Mouse (Mus musculus): ENCODE data around the gene Ap3b1. TPM values are rescaled to one million over a fixed set of nuclear protein-coding genes. Genes with fewer than 3 reads are reported as not detected.
A peak's percentile ranks its signal among the peaks of the same experiment; 100 is the strongest.

Gene Ap3b1
- total RNA-seq, 2 experiments from 2014 or later = 10.8 to 22.7 TPM

DNA sequence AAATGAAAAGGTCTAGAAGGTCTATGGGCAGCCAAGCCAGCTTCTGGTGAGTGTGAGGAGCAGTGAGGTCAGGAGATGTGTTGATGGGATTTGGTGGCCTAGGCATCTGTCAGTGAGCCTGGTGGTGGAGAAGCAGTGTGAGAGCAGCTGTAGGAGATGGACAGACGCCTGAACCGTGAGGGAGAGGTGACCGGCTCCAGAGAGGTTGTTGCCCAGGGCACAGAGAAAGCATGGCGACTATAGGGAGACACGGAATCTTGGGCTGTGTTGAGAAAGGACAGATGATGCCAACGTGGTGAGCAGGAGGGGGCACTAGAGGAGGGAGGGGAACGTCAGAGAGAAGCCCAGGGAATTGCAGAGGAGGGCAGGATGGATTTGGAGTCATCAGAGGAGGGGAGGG lies 13.3 kb downstream of the Ap3b1 start:
- no peak for ATAC-seq (replicated peaks; ENCODE audit: low FRiP score, poor library complexity, severe bottlenecking)

GRCm38 (mm10) chr13:94374131-94374530 lies 15.4 kb downstream of the Ap3b1 start:
- no peak for ATAC-seq (replicated peaks; ENCODE audit: low FRiP score, poor library complexity, severe bottlenecking)

GRCm38 (mm10) chr13:94375526-94376390 lies 17.0 kb downstream of the Ap3b1 start:
- no peak for ATAC-seq (replicated peaks; ENCODE audit: low FRiP score, poor library complexity, severe bottlenecking)

DNA sequence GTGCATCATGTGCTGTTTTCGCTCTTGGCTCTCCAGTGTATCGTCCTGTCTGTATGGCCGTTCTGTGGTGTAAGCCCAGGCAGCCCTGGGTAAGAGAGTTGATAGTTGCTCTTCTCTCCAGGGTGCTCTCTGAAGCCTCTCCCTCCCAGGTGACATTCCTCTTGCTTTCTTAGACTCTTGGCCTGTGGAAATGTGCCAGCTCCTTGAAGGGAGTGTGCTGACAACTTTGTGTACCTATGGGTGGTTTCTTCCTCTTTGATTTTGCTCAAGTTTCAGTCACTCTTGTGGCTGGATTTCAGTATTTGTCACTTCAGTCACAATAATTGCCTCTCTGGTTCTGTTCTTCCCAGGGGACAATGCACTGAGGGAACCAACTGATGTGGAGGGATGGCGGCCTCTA lies 20.2 kb downstream of the Ap3b1 start:
- no peak for ATAC-seq (replicated peaks; ENCODE audit: low FRiP score, poor library complexity, severe bottlenecking)

- no peak; the same call in 1 of the 2 replicates for ATAC-seq (replicated peaks; ENCODE audit: low FRiP score, poor library complexity, severe bottlenecking)
These were observed 22.7 kb downstream of the Ap3b1 start for GRCm38 (mm10) chr13:94381427-94381826.

DNA sequence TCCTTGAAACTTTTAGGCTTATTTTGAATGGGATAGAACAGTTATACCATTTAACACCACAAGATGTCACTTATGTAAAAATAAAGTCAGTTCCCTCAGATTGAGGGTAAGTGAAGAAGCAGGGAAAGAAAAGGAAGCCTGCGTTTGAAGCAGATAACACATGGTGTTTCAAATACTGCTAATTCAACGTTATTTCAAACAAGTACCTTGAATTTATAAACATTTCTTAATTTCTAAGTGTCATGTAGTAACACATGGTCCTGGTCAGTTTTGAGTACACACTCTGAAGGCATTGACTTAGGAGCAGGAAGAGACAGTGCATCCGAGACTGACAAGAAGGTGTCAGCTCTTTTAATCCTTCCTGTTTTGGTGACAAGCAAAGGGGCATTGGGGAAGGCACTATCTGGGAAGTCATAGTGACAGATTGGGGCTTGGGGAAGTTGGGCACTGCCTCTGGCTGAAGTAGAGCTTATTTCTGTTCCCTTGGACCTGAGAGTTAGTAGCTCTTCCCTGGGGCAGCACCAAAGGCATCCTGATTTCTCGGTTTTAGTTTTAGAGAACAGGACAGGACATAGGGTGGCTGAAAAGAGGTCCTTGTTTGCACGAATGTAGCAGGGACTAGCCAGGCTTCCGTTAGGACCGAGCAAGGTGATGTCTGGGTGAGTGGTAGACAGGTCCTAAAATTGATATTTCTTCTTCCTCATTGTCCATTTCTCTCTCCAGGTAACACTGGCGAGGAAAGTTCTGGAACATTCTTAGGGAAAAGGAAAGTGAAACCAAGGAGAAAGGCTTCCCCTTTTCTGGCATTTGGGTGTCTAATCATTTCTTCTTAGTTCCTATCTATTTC lies 23.3 kb downstream of the Ap3b1 start:
- ATAC-seq (replicated peaks; ENCODE audit: low FRiP score, poor library complexity, severe bottlenecking) = peak; percentile 53

GRCm38 (mm10) chr13:94384931-94385570 lies 26.3 kb downstream of the Ap3b1 start:
- ATAC-seq (replicated peaks; ENCODE audit: low FRiP score, poor library complexity, severe bottlenecking) = no peak

DNA sequence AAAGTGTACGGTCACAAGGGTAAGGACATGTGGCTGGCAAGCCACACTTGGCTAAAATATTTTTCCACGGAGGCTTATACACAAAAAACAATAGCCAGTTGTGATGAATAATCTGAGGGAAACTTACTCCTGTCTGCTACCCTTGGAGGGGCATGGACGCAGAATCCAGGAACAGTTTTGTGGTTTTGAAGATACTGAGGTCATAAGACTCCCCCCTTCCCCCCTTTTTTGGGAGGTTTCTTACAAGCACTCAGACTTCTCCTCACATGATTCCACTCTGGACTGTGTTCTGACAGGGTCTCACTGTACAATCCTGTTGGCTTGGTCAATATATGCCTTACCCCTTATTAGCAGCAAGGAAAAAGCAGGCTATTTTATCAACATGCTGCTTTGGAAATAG lies 29.8 kb downstream of the Ap3b1 start:
- no peak for ATAC-seq (replicated peaks; ENCODE audit: low FRiP score, poor library complexity, severe bottlenecking)

DNA sequence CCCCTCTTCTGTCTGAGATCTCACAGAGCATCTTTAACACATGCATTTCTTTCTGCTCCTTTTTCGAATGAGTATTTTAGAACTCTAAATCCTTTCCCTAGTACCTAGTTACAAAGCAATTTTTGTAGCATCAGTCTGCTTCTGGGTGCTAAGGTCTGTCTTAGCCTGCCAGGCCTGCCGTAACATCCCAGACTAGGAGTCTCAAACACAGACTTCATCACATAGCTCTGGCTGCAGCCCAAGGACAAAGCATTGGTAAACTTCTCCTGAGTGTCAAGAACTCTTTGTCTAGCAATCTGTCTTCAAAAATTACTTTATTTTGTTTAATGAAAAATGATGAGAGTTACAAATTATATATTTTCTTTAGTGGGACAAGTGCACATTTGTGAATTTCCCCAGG lies 30.8 kb downstream of the Ap3b1 start:
- no peak for ATAC-seq (replicated peaks; ENCODE audit: low FRiP score, poor library complexity, severe bottlenecking)

GRCm38 (mm10) chr13:94392282-94392681 lies 33.5 kb downstream of the Ap3b1 start:
- ATAC-seq (replicated peaks; ENCODE audit: low FRiP score, poor library complexity, severe bottlenecking) = no peak

DNA sequence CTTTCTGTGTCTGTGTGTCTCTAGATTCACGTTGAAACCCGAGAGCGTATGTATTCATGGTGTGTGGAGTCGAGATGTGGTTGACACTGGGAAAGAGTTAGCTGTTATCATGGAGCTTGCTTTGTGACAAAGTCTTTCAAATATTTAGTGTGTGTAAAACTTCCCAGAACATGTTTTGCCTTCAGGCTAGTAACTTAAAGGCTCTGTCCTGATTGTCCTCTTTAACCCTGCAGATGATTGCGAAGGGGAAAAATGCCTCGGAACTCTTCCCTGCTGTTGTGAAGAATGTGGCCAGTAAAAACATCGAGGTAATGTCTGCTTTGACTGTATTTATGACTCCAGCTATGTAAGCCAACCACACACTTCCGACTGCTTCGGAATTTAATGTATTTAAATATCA lies 35.7 kb downstream of the Ap3b1 start:
- no peak for ATAC-seq (replicated peaks; ENCODE audit: low FRiP score, poor library complexity, severe bottlenecking)

DNA sequence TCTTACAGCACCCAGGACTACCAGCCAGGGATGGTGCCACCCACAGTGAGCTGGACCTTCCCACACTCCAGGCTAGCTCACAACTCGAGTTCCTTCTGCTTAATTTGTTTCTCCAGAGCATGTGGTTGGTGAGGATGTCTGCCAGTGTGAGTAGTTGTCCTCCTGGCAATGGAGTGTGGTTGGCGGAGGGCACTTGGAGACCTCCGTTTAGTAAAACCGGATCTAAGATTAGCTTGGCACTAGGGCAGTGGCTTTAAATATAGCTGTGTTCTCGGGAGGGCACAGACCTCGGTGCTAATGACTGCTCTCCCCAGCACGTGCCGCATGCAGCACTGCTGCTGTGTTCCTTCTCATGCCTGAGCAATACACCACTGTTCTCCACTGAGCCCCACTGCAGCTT lies 37.0 kb downstream of the Ap3b1 start:
- ATAC-seq (replicated peaks; ENCODE audit: low FRiP score, poor library complexity, severe bottlenecking) = no peak

GRCm38 (mm10) chr13:94396392-94396920 lies 37.7 kb downstream of the Ap3b1 start:
- ATAC-seq (replicated peaks; ENCODE audit: low FRiP score, poor library complexity, severe bottlenecking) = no peak

GRCm38 (mm10) chr13:94398568-94399374 lies 40.0 kb downstream of the Ap3b1 start:
- no peak for ATAC-seq (replicated peaks; ENCODE audit: low FRiP score, poor library complexity, severe bottlenecking)

DNA sequence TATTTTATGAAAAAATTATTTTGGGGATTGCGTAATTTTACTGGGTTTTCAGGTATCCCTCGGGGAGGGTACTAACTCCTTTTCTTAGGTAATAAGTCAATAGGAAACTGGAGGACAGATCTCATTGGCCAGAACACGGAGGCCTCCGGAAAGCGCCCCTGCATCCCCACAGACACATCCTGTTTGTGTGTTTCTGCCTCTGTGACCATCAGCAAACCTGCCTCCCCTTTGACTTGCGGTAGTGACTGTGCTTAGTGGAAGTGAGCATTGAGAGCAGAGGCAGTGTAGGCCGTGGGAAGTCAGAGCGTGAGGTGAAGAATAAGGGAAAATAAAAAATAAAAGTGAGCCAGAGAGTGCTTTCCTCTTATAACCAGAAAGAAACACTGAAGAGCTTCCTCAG lies 41.7 kb downstream of the Ap3b1 start:
- ATAC-seq (replicated peaks; ENCODE audit: low FRiP score, poor library complexity, severe bottlenecking) = no peak

GRCm38 (mm10) chr13:94423600-94423999 lies 64.8 kb downstream of the Ap3b1 start:
- no peak for ATAC-seq (replicated peaks; ENCODE audit: low FRiP score, poor library complexity, severe bottlenecking)

DNA sequence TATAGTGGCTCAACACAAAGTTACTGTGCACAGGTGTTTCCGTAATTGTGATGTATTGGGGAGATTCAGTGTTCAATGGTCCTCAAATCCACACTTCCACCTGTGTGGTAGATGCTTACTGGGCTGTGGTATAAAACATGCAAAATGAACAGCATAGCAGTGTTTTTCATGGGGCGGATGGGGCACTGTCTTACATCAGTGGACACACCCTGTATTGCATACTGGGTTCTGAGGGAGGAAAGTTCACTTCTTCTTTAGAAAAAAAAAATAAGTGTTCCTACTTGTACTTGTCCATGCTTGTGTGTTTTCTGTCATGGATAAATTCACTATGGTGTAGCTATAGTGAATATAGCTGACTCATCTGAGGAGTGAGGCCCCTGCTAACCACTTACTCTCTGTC lies 70.8 kb downstream of the Ap3b1 start:
- no peak for ATAC-seq (replicated peaks; ENCODE audit: low FRiP score, poor library complexity, severe bottlenecking)

- no peak for ATAC-seq (replicated peaks; ENCODE audit: low FRiP score, poor library complexity, severe bottlenecking)
These were observed 80.6 kb downstream of the Ap3b1 start for GRCm38 (mm10) chr13:94439386-94439785.

- no peak for ATAC-seq (replicated peaks; ENCODE audit: low FRiP score, poor library complexity, severe bottlenecking)
These were observed 82.4 kb downstream of the Ap3b1 start for GRCm38 (mm10) chr13:94441199-94441598.
